Comparison of ENCODE assay signal across 8 mouse cellular contexts in the genomic region with DNA sequence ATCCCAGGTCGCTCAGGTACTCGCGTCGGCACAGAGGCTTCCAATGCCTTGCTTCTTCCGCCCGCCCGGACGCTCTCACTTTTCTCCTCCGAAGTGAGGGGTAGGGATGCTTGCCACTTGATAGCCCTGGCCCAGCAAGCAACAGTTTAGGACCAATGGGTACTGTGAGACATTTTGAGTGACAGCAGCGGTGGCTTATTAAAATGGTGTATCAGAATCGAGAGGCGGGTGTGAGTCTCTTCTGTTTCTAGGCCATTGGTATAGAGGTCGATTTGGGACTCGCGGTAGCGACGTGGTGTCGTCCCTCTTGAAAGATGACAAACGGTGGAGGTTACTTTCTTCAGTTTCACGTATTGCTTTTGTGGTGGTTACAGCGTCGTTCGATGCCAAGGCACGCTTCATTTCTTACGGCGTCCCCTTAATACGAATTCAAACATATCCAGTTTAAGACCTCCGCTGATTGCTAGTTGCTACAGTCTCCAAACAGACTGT. TPM values are rescaled to one million over a fixed set of nuclear protein-coding genes. Genes with fewer than 3 reads are reported as not detected.
DNase-seq lines count a peak whose midpoint lies in the region; ATAC-seq and TF ChIP-seq lines count a peak whose summit lies in the region.

No protein-coding gene starts in this region.

- peaks cover 18% of the 10 kb centered on the region for H3K4me1 ChIP-seq in forebrain, embryonic 13.5 days
- peaks cover 12% of the 10 kb centered on the region; the same call in 1 of the 2 replicates for H3K4me1 ChIP-seq in liver, postnatal 0 days (ENCODE audit: insufficient read depth)

- H3K4me2 ChIP-seq in forebrain, embryonic 13.5 days = peak overlapping the region; percentile 64
- peak overlapping the region; percentile 72 for H3K4me2 ChIP-seq in liver, postnatal 0 days (ENCODE audit: low read depth, low read length)

- intact Hi-C loops in heart, postnatal 10 days (cut with DNase I) = loop anchor here (5.0 to 10.0 kb wide), 2 partner anchors 66 to 783 kb away; no protein-coding TSS in a partner anchor

- H3K27me3 ChIP-seq in forebrain, embryonic 13.5 days = no peaks in the 10 kb centered on the region
- no peaks in the 10 kb centered on the region for H3K27me3 ChIP-seq in liver, postnatal 0 days (ENCODE audit: insufficient read depth, low read length)

- DNase-seq in ES-CJ7 (ENCODE audit: low read depth, low spot score) = peak; percentile 96
- DNase-seq in heart, postnatal 10 days = peak; percentile 95
- DNase-seq in large intestine, adult 2 months (ENCODE audit: low read depth, low spot score) = peak; percentile 90
- DNase-seq in liver, postnatal 0 days = peak; percentile 87
- DNase-seq in thymus, adult 18-20 months = peak; percentile 65 to 85

- peak overlapping the region; percentile 81 for H3K9ac ChIP-seq in forebrain, embryonic 13.5 days
- H3K9ac ChIP-seq in liver, postnatal 0 days (replicated peaks) = peak overlapping the region; percentile 92

- TF ChIP-seq CTCF in liver, postnatal 0 days (IDR thresholded peaks at IDR 0.05; ENCODE audit: low read depth) = no peak

- no peaks in the 10 kb centered on the region for H3K9me3 ChIP-seq in forebrain, embryonic 13.5 days (replicated peaks)
- H3K9me3 ChIP-seq in liver, postnatal 0 days (ENCODE audit: low read length) = no peaks in the 10 kb centered on the region

- H3K27ac ChIP-seq in forebrain, embryonic 13.5 days = peak overlapping the region; percentile 72
- peak overlapping the region; percentile 98 for H3K27ac ChIP-seq in liver, postnatal 0 days (ENCODE audit: low read depth)

- no peaks in the 10 kb centered on the region for H3K36me3 ChIP-seq in forebrain, embryonic 13.5 days (ENCODE audit: poor library complexity, severe bottlenecking)
- H3K36me3 ChIP-seq in liver, postnatal 0 days (replicated peaks; ENCODE audit: insufficient read depth, low read length) = no peaks in the 10 kb centered on the region

- H3K4me3 ChIP-seq in forebrain, embryonic 13.5 days = peak overlapping the region; percentile 86
- H3K4me3 ChIP-seq in liver, postnatal 0 days (ENCODE audit: low read depth, low read length) = peak overlapping the region; percentile 93

- peak; percentile 98 for ATAC-seq in cerebellum, adult (ENCODE audit: insufficient number of reproducible peaks, low FRiP score, low TSS enrichment)
- peak; percentile 99 for ATAC-seq in forebrain, embryonic 13.5 days
- ATAC-seq in liver, postnatal 0 days = peak; percentile 95
- ATAC-seq in neutrophil, adult 5-6 weeks (ENCODE audit: extremely low read depth, insufficient number of reproducible peaks, low FRiP score, poor library complexity, severe bottlenecking) = peak; percentile 97

- TF ChIP-seq EP300 in liver, postnatal 0 days (IDR thresholded peaks at IDR 0.05; ENCODE audit: low read depth) = no peak

- WGBS in forebrain, embryonic 13.5 days = 1% methylated on average over 28 of the region's 28 CpGs
- under 1% methylated on average over 28 of the region's 28 CpGs for WGBS in large intestine, adult 2 months
- under 1% methylated on average over 28 of the region's 28 CpGs for WGBS in liver, postnatal 0 days (ENCODE audit: insufficient replicate concordance)

RNA-seq across cellular contexts. Expression of a gene that starts 0.5 kb away (rescaled TPM):
- 38.5 and 43.5 TPM in 2 replicates for polyA plus RNA-seq in forebrain, embryonic 13.5 days (2015; fragmentation: Nextera tagmentation; extraction: Ambion mirVana)
- 10 to 100 TPM; 43.1 to 44.6 TPM for total RNA-seq in heart, postnatal 10 days (2021)
- polyA plus RNA-seq in large intestine, adult 2 months (2012; rRNA removed) = 15.3 and 23.9 TPM in 2 replicates
- polyA plus RNA-seq in liver, postnatal 0 days (2015; fragmentation: Nextera tagmentation; extraction: Ambion mirVana) = 48.3 and 55.3 TPM in 2 replicates
- total RNA-seq in neutrophil, adult 5-6 weeks (2017) = 24.1 and 25.1 TPM in 2 replicates

RNA-seq across cellular contexts. Expression of a gene that starts 0.6 kb away (rescaled TPM):
- 35.2 and 39.7 TPM in 2 replicates for polyA plus RNA-seq in forebrain, embryonic 13.5 days (2015; fragmentation: Nextera tagmentation; extraction: Ambion mirVana)
- total RNA-seq in heart, postnatal 10 days (2021) = 10 to 100 TPM; 16.6 to 18.1 TPM
- polyA plus RNA-seq in large intestine, adult 2 months (2012; rRNA removed) = 5.7 and 7.4 TPM in 2 replicates
- polyA plus RNA-seq in liver, postnatal 0 days (2015; fragmentation: Nextera tagmentation; extraction: Ambion mirVana) = 17.8 TPM in 2 replicates
- 41.6 and 42.4 TPM in 2 replicates for total RNA-seq in neutrophil, adult 5-6 weeks (2017)

Comparison
In these comparisons a context has a peak if more than half of its experiments do, and no peak if none do; other contexts are left out.
1. Peak in every context shown above with its lines: DNase-seq, ATAC-seq, H3K4me3 ChIP-seq and H3K27ac ChIP-seq.